Mouse (Mus musculus) liver, postnatal 0 days (tissue): ENCODE results near the gene Ttc7. TPM values are rescaled to one million over a fixed set of nuclear protein-coding genes. Genes with fewer than 3 reads are reported as not detected.

ENCODE experiments used
- ATAC-seq: fragments of 200-750 bp; cut with Nextera tagmentation; 2 replicates; pipeline ENCODE4 v1.8.0; 2017; ENCODE audit warnings: mild to moderate bottlenecking, moderate library complexity
- DNase-seq: peaks from one replicate; pipeline ENCODE4 v3.0.0-alpha.2; 2016
- H3K27ac ChIP-seq: fragments of 300-500 bp; sonication (generic); 2 replicates; pipeline ENCODE4 v1.5.1; 2014; ENCODE audit warnings: antibody characterized with exemption, moderate library complexity, mild to moderate bottlenecking, low read depth
- H3K27me3 ChIP-seq: fragments of 300-500 bp; sonication (generic); 2 replicates; pipeline ENCODE4 v1.6.1; 2014; ENCODE audit warnings: low read length, control low read depth, mixed read lengths; ENCODE audit not compliant: insufficient read depth
- H3K36me3 ChIP-seq: fragments of 300-500 bp; sonication (generic); replicated peaks from 2 replicates; pipeline ENCODE4 v1.6.1; 2014; ENCODE audit warnings: mild to moderate bottlenecking, control low read depth, low read length, moderate library complexity, mixed read lengths; ENCODE audit not compliant: insufficient read depth
- H3K4me1 ChIP-seq: fragments of 300-500 bp; sonication (generic); 2 replicates; pipeline ENCODE4 v1.6.1; 2014; ENCODE audit warnings: antibody characterized with exemption, mild to moderate bottlenecking, control low read depth; ENCODE audit not compliant: insufficient read depth
- H3K4me2 ChIP-seq: fragments of 300-500 bp; sonication (generic); 2 replicates; pipeline ENCODE4 v1.6.1; 2014; ENCODE audit warnings: low read depth, mild to moderate bottlenecking, low read length, moderate library complexity, mixed read lengths
- H3K4me3 ChIP-seq: fragments of 300-500 bp; sonication (generic); 2 replicates; pipeline ENCODE4 v1.5.1; 2014; ENCODE audit warnings: low read depth, low read length
- H3K9ac ChIP-seq: fragments of 300-500 bp; sonication (generic); replicated peaks from 2 replicates; pipeline ENCODE4 v1.6.1; 2014; ENCODE audit warnings: mild to moderate bottlenecking, moderate library complexity
- H3K9me3 ChIP-seq: fragments of 300-500 bp; sonication (generic); 2 replicates; pipeline ENCODE4 v1.6.1; 2016; ENCODE audit warnings: mild to moderate bottlenecking, control low read depth, low read length, mixed read lengths
- CTCF ChIP-seq: sonication (generic); IDR thresholded peaks from 2 replicates; pipeline ENCODE4 v1.5.1; 2016; ENCODE audit warnings: antibody characterized with exemption, low read depth
- EP300 ChIP-seq: IDR thresholded peaks from 2 replicates; pipeline ENCODE4 v1.6.1; 2016; ENCODE audit warnings: antibody characterized with exemption, low read depth, mild to moderate bottlenecking
- WGBS: fragments of 180-500 bp; shearing (Covaris S2); extraction: QIAGEN DNeasy Blood & Tissue Kit; methylation state at CpG from one replicate; pipeline ENCODE4 v1.1.7; 2014; ENCODE audit not compliant: insufficient replicate concordance; 5-methylcytosine and 5-hydroxymethylcytosine counted together
- polyA plus RNA-seq: library from polyadenylated mRNA; unstranded; fragments of >200 nt; fragmentation: Nextera tagmentation; extraction: Ambion mirVana; gene quantifications from 2 replicates; pipeline ENCODE4 v1.2.1, GENCODE M21; 2015

The Ttc7 gene
- polyA plus RNA-seq, 1 experiment from 2014 or later: 12.1 TPM

- Histone ChIP-seq H3K4me2 (no peak overlapping the region), H3K36me3 (peaks cover 28% of the 10 kb centered on the region), H3K4me3 (no peak overlapping the region), H3K9me3 (no peaks in the 10 kb centered on the region), H3K27ac (no peak overlapping the region), H3K27me3 (no peaks in the 10 kb centered on the region), H3K4me1 (no peaks in the 10 kb centered on the region), H3K9ac (no peak overlapping the region)
- WGBS: 77% methylated on average over 16 of the region's 16 CpGs
- ATAC-seq (peak; percentile 55), DNase-seq (no peak)
- no peak for TF ChIP-seq EP300
- no peak for TF ChIP-seq CTCF
Observed at GRCm38 (mm10) chr17:87255672-87256071, 27.0 kb upstream of the Ttc7 start.

DNA sequence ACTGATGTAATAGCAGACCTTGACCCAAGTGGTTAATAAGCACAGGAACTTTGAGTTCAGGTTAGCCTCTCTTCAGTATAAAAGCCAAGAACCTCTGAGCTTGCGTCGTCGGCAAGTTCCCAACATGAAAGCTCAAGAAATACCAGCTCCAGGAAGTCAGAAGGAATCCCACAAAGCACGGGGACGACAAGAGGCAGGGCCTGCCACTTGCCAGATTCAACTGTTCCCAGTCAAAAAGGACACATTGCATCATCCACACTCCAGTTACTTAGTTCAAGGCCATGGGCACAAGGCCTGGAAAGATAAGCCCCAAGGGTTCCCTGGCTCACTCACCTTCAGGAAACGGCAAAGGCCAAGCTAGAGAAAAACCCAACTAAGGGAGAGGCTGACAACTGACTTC lies 19.3 kb upstream of the Ttc7 start:
- H3K4me2 ChIP-seq: peak overlapping the region; percentile 83
- DNase-seq: no peak
- peaks cover 22% of the 10 kb centered on the region for H3K4me1 ChIP-seq
- H3K9ac ChIP-seq: peak overlapping the region; percentile 76
- 44% methylated on average over 6 of the region's 6 CpGs for WGBS
- no peak for TF ChIP-seq CTCF
- no peak for TF ChIP-seq EP300
- no peaks in the 10 kb centered on the region for H3K27me3 ChIP-seq
- H3K27ac ChIP-seq: peak overlapping the region; percentile 85
- peaks cover 3% of the 10 kb centered on the region; the same call in 1 of the 2 replicates for H3K36me3 ChIP-seq
- H3K9me3 ChIP-seq: no peaks in the 10 kb centered on the region
- ATAC-seq: no peak
- peak overlapping the region; percentile 75; the same call in 1 of the 2 replicates for H3K4me3 ChIP-seq

DNA sequence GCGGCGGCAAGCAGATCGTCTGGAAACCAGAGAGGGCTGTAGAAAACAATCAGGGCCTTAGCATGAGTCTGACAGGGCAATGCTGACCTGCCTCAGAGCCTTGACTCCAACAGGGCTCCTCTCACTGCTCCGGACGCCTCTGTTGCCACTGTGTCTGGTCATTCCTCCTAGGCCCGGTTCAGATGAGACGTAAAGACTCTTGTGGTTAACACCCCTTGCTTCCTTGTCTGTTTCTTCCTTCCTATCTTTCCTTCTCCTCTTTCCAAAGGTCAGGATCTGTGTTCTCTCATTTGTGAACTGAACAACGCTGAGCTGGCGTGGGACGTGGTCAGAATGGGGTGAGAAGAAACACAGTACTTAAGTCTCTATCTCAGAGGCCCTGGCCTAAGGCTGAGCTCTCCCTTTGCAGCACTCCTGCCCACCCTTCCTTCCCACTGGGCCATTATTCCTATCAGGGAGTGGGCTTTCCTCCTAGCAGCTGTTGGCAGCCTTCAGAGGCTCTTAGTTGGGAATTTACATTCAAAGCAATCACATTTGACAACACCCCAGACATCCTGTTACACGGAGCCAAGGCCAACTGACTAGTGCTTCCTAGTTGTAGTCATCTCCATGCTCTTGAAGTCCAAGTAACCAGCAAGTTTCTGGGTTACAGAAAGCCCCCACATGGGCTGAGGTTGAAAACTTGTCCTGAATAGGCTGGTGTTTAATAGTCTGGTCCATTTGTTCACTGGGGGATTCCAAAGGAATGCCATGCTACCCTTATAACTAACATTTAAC lies 18.4 kb upstream of the Ttc7 start:
- peak overlapping the region; percentile 85 for H3K27ac ChIP-seq
- no peaks in the 10 kb centered on the region for H3K27me3 ChIP-seq
- DNase-seq (no peak), ATAC-seq (no peak)
- H3K4me2 ChIP-seq: peak overlapping the region; percentile 83
- TF ChIP-seq EP300 (no peak), CTCF (no peak)
- H3K36me3 ChIP-seq: peaks cover 3% of the 10 kb centered on the region; the same call in 1 of the 2 replicates
- no peaks in the 10 kb centered on the region for H3K9me3 ChIP-seq
- H3K9ac ChIP-seq: peak overlapping the region; percentile 76
- H3K4me1 ChIP-seq: peaks cover 22% of the 10 kb centered on the region
- 54% methylated on average over 11 of the region's 11 CpGs for WGBS
- peak overlapping the region; percentile 75 for H3K4me3 ChIP-seq

DNA sequence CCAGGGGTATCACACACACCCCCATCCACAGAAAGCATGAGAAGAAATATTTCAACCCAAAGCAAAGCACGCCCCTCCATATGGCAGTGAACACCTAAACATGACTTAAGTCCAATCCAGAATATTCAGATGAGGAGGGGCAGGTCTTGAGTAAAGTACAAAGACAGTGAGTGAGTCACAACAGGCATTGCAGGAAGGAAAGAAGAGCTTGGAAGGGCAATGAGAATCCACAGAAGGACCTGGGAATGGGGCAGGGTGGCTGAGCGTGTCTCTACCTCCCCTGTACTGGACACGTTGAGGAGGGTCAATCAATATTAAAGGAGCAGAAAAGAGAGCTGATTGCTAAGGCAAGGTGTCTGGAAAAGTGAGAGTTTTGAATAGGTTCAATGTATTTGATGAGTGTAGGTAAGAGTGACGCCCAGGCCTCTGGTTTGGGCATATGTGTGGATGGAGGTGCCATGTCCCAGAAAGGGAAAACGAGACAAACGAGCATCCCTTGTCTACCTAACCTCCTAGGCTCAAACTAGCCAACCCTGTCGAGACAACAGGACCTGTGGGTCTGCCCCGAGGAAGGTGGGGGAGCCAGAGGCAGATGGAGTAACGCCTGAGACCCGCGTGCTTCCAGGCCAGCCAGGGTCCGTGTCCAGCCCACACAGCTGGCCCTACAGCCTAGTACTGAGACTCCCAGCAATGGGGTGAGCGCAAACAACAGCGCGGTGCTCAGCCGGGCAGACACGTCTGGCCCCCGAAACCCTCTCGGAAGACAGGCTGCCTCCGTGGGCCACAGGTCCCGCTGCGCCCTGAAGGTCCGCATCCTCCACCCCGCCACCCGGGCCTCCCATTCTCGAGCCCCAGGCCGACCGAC lies 17.5 kb upstream of the Ttc7 start:
- Histone ChIP-seq H3K4me2 (peak overlapping the region; percentile 83), H3K9me3 (no peaks in the 10 kb centered on the region), H3K27me3 (no peaks in the 10 kb centered on the region), H3K4me3 (peak overlapping the region; percentile 75), H3K4me1 (peaks cover 22% of the 10 kb centered on the region), H3K9ac (peak overlapping the region; percentile 76), H3K36me3 (peaks cover 3% of the 10 kb centered on the region; the same call in 1 of the 2 replicates), H3K27ac (peak overlapping the region; percentile 85)
- TF ChIP-seq EP300: no peak
- TF ChIP-seq CTCF: no peak
- WGBS: 6% methylated on average over 28 of the region's 28 CpGs
- no peak for DNase-seq
- peak; percentile 59 for ATAC-seq

DNA sequence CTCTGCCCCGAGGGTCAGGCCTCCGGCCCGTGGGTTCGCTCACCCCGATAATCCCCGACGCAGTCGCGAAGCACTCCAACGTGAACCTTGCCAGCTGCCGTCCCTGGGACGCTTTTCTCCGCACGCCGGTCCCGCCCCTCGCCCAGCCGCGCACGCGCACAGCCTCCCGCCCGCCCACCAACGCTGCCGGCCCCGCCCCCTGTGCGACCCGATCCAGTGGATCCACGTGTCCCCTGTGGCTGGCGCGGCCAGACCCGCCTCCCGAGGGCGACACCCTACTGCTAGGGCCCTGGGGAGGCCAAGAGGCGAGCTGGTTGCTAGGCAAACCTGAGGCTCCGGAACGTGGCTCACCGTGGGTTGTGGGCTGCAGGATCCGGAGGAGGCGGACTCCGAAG lies 16.9 kb upstream of the Ttc7 start, which contains the start of gene Mcfd2:
Mcfd2 (minus strand) TSS at position 144 of the 395 bp plus-strand sequence.
- 1% methylated on average over 41 of the region's 41 CpGs for WGBS
- H3K27me3 ChIP-seq: no peaks in the 10 kb centered on the region
- H3K27ac ChIP-seq: peak within 1 kb of the TSS; percentile 85
- H3K9ac ChIP-seq: peak within 1 kb of the TSS; percentile 76
- DNase-seq (peak; percentile 99), ATAC-seq (peak; percentile 93)
- H3K4me1 ChIP-seq: peaks cover 22% of the 10 kb centered on the region
- H3K4me2 ChIP-seq: peak within 1 kb of the TSS; percentile 83
- H3K4me3 ChIP-seq: peak within 1 kb of the TSS; percentile 75
- H3K36me3 ChIP-seq: peaks cover 3% of the 10 kb centered on the region; the same call in 1 of the 2 replicates
- no peak for TF ChIP-seq EP300
- peak; percentile 51 for TF ChIP-seq CTCF
- no peaks in the 10 kb centered on the region for H3K9me3 ChIP-seq

DNA sequence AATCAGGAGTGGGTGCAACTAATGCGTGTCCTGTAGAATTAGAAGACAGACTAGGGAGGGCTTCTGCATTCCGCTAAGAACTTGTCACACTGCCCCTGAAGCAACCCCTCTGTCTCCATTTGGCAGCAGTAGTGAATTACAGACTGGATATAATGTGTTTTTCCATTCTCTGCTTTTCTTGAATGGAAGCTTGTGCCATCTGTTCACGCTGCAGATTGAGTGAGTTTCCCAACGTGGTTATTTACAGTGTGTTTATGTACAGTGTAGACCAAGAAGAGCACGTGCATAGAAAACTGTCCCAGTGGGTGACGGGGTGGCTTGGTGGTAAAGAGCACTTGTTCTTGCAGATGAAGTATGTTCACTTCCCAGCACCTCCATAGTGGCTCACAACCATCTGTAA lies 13.2 kb upstream of the Ttc7 start:
- WGBS: 69% methylated on average over 6 of the region's 6 CpGs
- DNase-seq (no peak), ATAC-seq (no peak)
- Histone ChIP-seq H3K4me3 (no peak overlapping the region), H3K4me1 (peaks cover 5% of the 10 kb centered on the region; the same call in 1 of the 2 replicates), H3K27me3 (no peaks in the 10 kb centered on the region), H3K36me3 (no peaks in the 10 kb centered on the region), H3K9ac (no peak overlapping the region), H3K4me2 (no peak overlapping the region), H3K27ac (no peak overlapping the region), H3K9me3 (no peaks in the 10 kb centered on the region)
- TF ChIP-seq EP300 (no peak), CTCF (no peak)
